Mouse (Mus musculus): ENCODE results near the gene Sergef. TPM values are rescaled to one million over a fixed set of nuclear protein-coding genes. Genes with fewer than 3 reads are reported as not detected.
A peak's percentile ranks its signal among the peaks of the same experiment; 100 is the strongest.

The Sergef gene
- polyA plus RNA-seq, 2 experiments, result 3.3 to 5.5 TPM

- Histone ChIP-seq H3K4me1 (replicated peaks; ENCODE audit: control insufficient read depth in 2 of 2, insufficient read depth in 2 of 2, low read length in 1 of 2) (0 out of 4 replicates have a peak, but pooled peaks cover 0 to 3% of the 10 kb centered on the region in 2 experiments), H3K9ac (replicated peaks) (no peak overlapping the region), H3K9me3 (ENCODE audit: control insufficient read depth, low read length) (no peaks in the 10 kb centered on the region), H3K36me3 (replicated peaks; ENCODE audit: control insufficient read depth, insufficient read depth, low read depth) (no peaks in the 10 kb centered on the region), H3K27me3 (ENCODE audit: control insufficient read depth, insufficient read depth, low read length) (no peaks in the 10 kb centered on the region), H3K27ac (no peak overlapping the region), H3K4me3 (ENCODE audit: insufficient read depth in 1 of 2, low read depth in 2 of 2, low read length in 2 of 2) (no peak overlapping the region), H3K4me2 (ENCODE audit: low read depth) (no peak overlapping the region)
- DNase-seq (ENCODE audit: low read depth in 3 of 3, low spot score in 3 of 3) (no peak), ATAC-seq (ENCODE audit: insufficient read depth) (no peak)
- 39% methylated on average over 6 of the region's 6 CpGs for WGBS (ENCODE audit: insufficient replicate concordance)
- TF ChIP-seq EP300 (IDR thresholded peaks at IDR 0.05; ENCODE audit: low read depth) (no peak), CTCF (IDR thresholded peaks at IDR 0.05; ENCODE audit: low read depth) (no peak)
Observed at GRCm38 (mm10) chr7:46445896-46446295, 193.7 kb downstream of the Sergef start.

- no peak overlapping the region for H3K4me3 ChIP-seq (ENCODE audit: insufficient read depth in 1 of 2, low read depth in 2 of 2, low read length in 2 of 2)
- no peak overlapping the region for H3K27ac ChIP-seq
- TF ChIP-seq EP300 (IDR thresholded peaks at IDR 0.05; ENCODE audit: low read depth), result no peak
- no peak for TF ChIP-seq CTCF (IDR thresholded peaks at IDR 0.05; ENCODE audit: low read depth)
- ATAC-seq (ENCODE audit: insufficient read depth) (no peak), DNase-seq (ENCODE audit: low read depth in 3 of 3, low spot score in 3 of 3) (no peak)
- H3K4me1 ChIP-seq (replicated peaks; ENCODE audit: control insufficient read depth in 2 of 2, insufficient read depth in 2 of 2, low read length in 1 of 2), result 0 out of 4 replicates have a peak, but pooled peaks cover 0 to 3% of the 10 kb centered on the region in 2 experiments
- WGBS (ENCODE audit: insufficient replicate concordance), result 75% methylated on average over 10 of the region's 10 CpGs
- no peaks in the 10 kb centered on the region for H3K9me3 ChIP-seq (ENCODE audit: control insufficient read depth, low read length)
- no peaks in the 10 kb centered on the region for H3K36me3 ChIP-seq (replicated peaks; ENCODE audit: control insufficient read depth, insufficient read depth, low read depth)
- H3K4me2 ChIP-seq (ENCODE audit: low read depth), result no peak overlapping the region
- H3K9ac ChIP-seq (replicated peaks), result no peak overlapping the region
- H3K27me3 ChIP-seq (ENCODE audit: control insufficient read depth, insufficient read depth, low read length), result no peaks in the 10 kb centered on the region
Observed at GRCm38 (mm10) chr7:46443163-46443562, 196.4 kb downstream of the Sergef start.

GRCm38 (mm10) chr7:46438537-46439141 is 201.0 kb downstream of the Sergef start:
- WGBS (ENCODE audit: insufficient replicate concordance), result 42% methylated on average over 9 of the region's 9 CpGs

GRCm38 (mm10) chr7:46435833-46436232 is 203.8 kb downstream of the Sergef start:
- WGBS (ENCODE audit: insufficient replicate concordance), result 69% methylated on average over 5 of the region's 5 CpGs
- no peak for ATAC-seq (ENCODE audit: insufficient read depth)
- no peak overlapping the region for H3K4me3 ChIP-seq (ENCODE audit: insufficient read depth in 1 of 2, low read depth in 2 of 2, low read length in 2 of 2)
- H3K27ac ChIP-seq, result no peak overlapping the region
- no peak overlapping the region for H3K9ac ChIP-seq (replicated peaks)
- no peaks in the 10 kb centered on the region for H3K27me3 ChIP-seq (ENCODE audit: control insufficient read depth, insufficient read depth, low read length)
- no peak overlapping the region for H3K4me2 ChIP-seq (ENCODE audit: low read depth)
- no peaks in the 10 kb centered on the region for H3K4me1 ChIP-seq (replicated peaks; ENCODE audit: control insufficient read depth in 2 of 2, insufficient read depth in 2 of 2, low read length in 1 of 2)
- no peaks in the 10 kb centered on the region for H3K9me3 ChIP-seq (ENCODE audit: control insufficient read depth, low read length)
- no peaks in the 10 kb centered on the region for H3K36me3 ChIP-seq (replicated peaks; ENCODE audit: control insufficient read depth, insufficient read depth, low read depth)
- no peak for DNase-seq (ENCODE audit: low read depth in 3 of 3, low spot score in 3 of 3)
- TF ChIP-seq EP300 (IDR thresholded peaks at IDR 0.05; ENCODE audit: low read depth) (no peak), CTCF (IDR thresholded peaks at IDR 0.05; ENCODE audit: low read depth) (0 out of 2 replicates have a peak, but pooled peaks have one; percentile 6)

More at GRCm38 (mm10) chr7:46438537-46439141, 201.0 kb downstream of the Sergef start:
- TF ChIP-seq CTCF (IDR thresholded peaks at IDR 0.05; ENCODE audit: low read depth), result no peak
- TF ChIP-seq EP300 (IDR thresholded peaks at IDR 0.05; ENCODE audit: low read depth), result no peak
- H3K4me2 ChIP-seq (ENCODE audit: low read depth), result no peak overlapping the region
- no peaks in the 10 kb centered on the region for H3K27me3 ChIP-seq (ENCODE audit: control insufficient read depth, insufficient read depth, low read length)
- no peaks in the 10 kb centered on the region for H3K36me3 ChIP-seq (replicated peaks; ENCODE audit: control insufficient read depth, insufficient read depth, low read depth)
- H3K27ac ChIP-seq, result no peak overlapping the region
- no peaks in the 10 kb centered on the region for H3K9me3 ChIP-seq (ENCODE audit: control insufficient read depth, low read length)
- H3K9ac ChIP-seq (replicated peaks), result no peak overlapping the region
- no peak for ATAC-seq (ENCODE audit: insufficient read depth)
- no peak overlapping the region for H3K4me3 ChIP-seq (ENCODE audit: insufficient read depth in 1 of 2, low read depth in 2 of 2, low read length in 2 of 2)
- no peak for DNase-seq (ENCODE audit: low read depth in 3 of 3, low spot score in 3 of 3)
- H3K4me1 ChIP-seq (replicated peaks; ENCODE audit: control insufficient read depth in 2 of 2, insufficient read depth in 2 of 2, low read length in 1 of 2), result no peaks in the 10 kb centered on the region

- Histone ChIP-seq H3K36me3 (replicated peaks; ENCODE audit: control insufficient read depth, insufficient read depth, low read depth) (no peaks in the 10 kb centered on the region), H3K27me3 (ENCODE audit: control insufficient read depth, insufficient read depth, low read length) (no peaks in the 10 kb centered on the region), H3K9me3 (ENCODE audit: control insufficient read depth, low read length) (no peaks in the 10 kb centered on the region), H3K4me1 (replicated peaks; ENCODE audit: control insufficient read depth in 2 of 2, insufficient read depth in 2 of 2, low read length in 1 of 2) (no peaks in the 10 kb centered on the region), H3K27ac (no peak overlapping the region), H3K4me2 (ENCODE audit: low read depth) (no peak overlapping the region), H3K4me3 (ENCODE audit: insufficient read depth in 1 of 2, low read depth in 2 of 2, low read length in 2 of 2) (no peak overlapping the region), H3K9ac (replicated peaks) (no peak overlapping the region)
- ATAC-seq (ENCODE audit: insufficient read depth) (no peak), DNase-seq (ENCODE audit: low read depth in 3 of 3, low spot score in 3 of 3) (no peak)
- TF ChIP-seq CTCF (IDR thresholded peaks at IDR 0.05; ENCODE audit: low read depth), result no peak
- no peak for TF ChIP-seq EP300 (IDR thresholded peaks at IDR 0.05; ENCODE audit: low read depth)
- WGBS (ENCODE audit: insufficient replicate concordance), result 49% methylated on average over 5 of the region's 5 CpGs
Observed at GRCm38 (mm10) chr7:46433874-46434273, 205.7 kb downstream of the Sergef start.

All from liver, embryonic 14.5 days (tissue).